Mouse (Mus musculus) ZHBTc4 (cell line): ENCODE results near the gene Sbf2.
"Not testable (repeated sequence)": the region's sequence is repeated elsewhere in the genome, so short reads cannot be mapped to it uniquely, and the experiment has no call there.

Source experiments
- DNase-seq: peaks from one replicate; pipeline ENCODE4 v3.0.0-alpha.2; 2011; ENCODE audit warnings: low read depth, low spot score

Gene Sbf2

DNA sequence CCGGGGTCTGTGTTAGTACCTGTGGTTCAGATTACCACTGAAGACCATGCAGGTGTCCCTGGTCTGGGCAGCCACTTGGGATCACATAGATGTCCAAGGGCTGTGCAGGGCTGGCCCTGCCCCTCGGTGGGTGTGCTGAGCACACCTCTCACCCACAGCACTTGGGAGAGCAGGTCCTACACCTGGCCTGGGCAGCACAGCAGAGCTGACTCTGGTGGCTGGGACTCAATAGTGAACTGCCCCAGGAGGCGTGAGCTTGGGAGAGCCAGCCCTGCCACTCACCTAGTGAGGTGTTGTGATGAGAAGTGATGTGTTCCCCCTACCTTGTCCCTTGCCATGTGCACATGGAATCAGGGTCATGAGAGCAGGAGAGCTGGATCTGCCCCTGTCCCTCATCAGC, 31.0 kb downstream of the Sbf2 start:
- no peak for DNase-seq

GRCm38 (mm10) chr7:110565815-110566549, 48.7 kb downstream of the Sbf2 start:
- no peak for DNase-seq

DNA sequence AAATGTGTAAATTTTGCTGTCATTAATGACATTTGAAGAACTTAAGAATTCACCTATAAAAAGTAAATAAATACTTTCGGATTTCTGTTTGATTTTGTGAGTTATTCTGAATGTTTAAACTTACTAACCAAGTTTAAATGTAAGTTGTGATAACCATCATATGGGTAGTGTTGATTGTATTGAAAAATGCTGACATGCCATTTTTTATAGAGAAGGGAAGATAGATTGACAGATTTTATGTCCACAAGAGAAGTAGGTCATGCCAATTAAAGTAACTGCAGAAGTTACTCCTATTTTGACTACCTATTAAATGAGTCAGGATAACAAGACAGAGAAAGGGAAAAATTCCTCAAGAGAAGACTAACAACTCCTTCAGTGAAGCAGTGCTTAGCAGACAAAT, 53.1 kb downstream of the Sbf2 start:
- DNase-seq = no peak

DNA sequence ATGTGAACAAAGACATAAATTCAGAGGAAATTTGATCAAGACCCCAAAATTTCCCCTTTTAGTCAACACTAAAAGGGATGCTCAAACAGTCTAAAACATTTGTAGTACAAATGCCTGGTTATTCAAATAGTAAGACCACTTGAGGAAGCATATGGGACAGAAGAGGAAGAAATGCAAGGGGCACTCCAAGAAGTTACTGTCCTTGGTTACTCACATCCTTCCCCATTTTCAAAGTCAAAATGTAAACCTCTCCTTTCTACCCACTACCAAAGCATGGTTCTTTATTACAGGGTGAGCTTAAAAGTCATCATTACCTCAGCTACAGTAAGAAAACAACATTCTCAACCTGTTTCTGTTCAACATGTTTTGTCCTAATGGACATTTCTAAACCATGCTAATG, 57.7 kb downstream of the Sbf2 start:
- DNase-seq = no peak

GRCm38 (mm10) chr7:110556221-110556620, 58.5 kb downstream of the Sbf2 start:
- DNase-seq = peak; percentile 10

DNA sequence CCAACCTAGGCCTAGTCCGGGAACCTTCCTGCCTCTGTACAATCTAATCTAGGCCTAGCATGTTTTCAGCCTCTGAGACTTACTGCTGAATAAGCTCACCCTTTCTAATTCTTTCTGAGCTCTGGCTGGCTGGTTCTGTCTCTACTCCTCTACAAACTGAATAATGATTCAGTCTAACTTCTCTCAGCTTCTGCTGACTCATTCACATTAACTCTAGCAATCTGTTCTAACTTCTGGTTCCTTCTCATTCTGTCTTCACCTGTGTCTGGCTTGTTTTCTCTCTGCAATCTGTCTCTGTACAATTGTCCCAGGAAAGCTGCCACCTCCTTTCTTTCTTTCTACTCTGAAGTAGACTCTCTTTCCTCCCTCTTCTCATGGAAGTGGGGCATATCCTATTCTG, 59.5 kb downstream of the Sbf2 start:
- no peak for DNase-seq

DNA sequence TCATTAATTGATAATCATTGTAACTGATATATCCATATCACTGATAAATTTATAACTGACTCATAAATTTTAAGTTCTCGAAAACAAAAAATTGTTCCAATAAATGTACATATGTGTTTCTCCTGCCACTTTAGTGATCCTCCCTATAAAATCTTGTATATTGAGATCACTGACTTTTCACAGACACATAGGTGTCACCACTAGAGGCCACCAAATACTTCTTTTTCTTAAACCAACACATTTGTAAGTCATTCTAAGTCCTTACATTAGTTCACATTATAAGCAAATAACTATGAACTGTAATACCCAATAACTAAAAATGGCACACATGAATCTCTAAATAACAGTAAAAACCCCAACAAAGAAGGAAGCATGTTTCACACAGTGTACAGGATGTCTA, 66.5 kb downstream of the Sbf2 start:
- no peak for DNase-seq

DNA sequence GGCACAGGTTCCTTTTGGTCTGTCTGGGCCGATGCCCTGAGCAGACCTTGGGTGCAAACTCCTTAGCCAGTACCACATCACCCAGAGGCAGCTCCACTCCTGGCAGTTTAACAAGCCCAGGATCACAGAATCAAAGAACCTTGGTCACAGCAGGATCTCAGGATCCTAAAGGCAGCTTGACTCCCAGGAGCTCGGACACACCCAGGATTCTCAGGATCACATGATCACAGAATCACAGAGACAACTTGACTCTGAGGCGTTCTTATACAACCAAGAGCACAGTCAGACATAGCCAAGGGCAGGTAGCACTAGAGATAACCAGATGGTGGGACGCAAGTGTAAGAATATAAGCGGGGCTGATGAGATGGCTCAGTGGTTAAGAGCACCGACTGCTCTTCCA, 71.4 kb downstream of the Sbf2 start:
- DNase-seq = peak; percentile 88

- DNase-seq = no peak
These were observed 75.5 kb downstream of the Sbf2 start for GRCm38 (mm10) chr7:110539266-110539665.

GRCm38 (mm10) chr7:110530295-110530694, 84.4 kb downstream of the Sbf2 start:
- DNase-seq = not testable (repeated sequence)

DNA sequence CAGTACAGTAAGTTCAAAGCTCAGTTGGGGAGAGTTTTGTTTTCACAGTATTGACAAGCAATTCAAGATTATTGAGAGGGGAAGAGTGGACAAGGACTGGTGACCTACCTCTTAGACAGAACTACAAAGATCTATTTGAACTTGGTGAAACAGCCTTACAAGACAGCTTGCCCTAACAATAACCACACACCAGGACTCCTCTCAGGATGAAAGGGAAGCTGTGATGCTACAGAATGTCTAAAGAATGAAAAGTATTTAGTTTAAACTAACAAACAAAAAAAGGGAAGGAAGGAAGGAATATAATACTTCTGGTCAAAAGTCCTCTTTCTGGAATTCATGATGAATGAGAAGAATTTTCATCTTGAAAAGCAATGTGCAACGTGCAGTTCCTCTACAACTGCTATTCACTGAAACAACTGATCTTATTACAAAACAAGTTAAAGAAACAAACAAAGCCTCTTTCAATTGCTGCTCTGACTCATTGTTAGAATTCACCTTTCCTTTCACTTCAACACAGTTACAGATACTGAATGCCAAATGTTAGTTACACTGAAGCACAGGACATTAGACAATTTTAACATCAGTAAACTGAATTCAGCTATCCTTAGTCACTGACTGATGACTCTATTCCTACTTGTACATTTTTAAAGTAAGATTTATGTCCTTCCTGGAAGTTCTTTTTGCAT, 89.5 kb downstream of the Sbf2 start:
- DNase-seq = peak; percentile 11

DNA sequence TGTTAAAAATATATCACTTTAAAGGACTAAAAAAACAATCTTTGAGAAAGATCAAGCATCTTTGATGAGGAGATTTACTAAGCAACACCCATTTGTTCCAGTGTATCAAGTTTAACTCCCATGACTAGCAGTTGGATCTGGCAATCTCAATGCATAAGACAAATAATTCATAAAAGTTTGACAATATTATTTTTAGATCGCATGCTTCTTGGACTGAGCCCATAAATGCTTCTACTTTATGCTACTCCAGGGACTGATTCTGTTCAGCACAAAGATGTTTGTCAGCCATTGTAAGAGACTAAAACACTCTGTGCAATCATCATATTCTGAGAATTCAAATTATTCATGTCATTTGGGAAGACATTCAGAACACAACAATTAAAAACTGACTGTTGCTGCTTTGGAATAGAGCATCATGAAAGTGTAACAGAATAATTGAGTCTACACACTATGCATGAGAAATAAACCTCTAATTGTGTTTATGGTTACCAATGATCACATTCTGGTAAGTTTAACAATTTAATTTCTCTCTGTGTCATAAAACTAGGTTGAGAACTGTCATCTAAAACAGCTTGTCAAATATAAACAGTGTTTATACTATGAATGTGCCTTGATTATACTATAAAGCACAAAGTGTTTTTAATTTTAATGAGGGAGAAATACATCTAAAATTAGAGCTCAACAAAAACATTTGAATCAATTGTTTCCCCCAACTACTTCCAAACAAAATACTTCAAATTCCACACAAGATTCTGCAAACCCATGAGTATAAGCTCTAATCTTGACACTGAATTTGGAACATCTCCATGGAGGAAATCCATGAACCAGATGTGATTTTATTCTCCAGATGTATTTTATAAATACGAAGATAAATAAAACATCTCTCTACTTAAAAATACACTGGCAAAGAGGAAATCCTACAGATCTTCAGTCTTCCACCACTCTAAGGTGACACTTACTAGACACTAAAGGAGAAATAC, 98.2 kb downstream of the Sbf2 start:
- DNase-seq = no peak

GRCm38 (mm10) chr7:110514131-110514530, 100.6 kb downstream of the Sbf2 start:
- no peak for DNase-seq

DNA sequence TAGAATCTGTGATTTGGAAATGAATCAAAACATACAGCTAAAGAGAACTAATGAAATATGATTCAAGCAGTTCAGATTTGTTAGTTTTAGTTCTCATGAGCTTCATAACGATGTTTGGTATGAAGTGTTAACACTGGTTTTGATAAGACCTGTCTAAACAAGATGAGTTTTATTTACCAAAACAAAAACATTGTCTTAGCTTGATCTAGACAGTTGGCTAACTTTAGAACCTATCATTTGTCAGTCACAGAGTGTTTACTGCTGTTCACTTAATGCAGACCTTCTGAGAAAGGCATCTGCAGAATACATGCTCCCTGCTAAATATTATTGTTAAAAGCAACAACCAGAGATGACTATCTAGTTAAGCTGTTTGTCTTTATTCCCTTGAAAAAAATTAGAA, 116.1 kb downstream of the Sbf2 start:
- DNase-seq = no peak

DNA sequence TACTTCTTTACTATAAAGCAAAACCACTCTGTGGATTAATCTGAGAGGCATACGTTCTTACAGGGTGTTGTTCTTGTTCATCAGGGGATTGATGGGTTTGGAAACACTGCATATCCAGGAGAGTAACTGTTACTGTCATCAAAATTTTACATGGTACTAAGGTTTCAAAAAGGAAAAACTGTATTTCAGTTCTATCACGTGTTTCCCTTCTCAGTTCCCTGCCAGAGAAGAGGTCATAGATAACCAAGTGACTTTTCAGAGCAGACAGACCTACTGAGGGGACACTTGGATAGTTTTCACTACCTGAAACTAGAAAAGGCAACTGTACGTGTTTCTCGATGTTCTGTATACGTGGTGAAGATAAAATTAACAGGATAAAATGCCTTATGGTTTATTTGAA, 123.7 kb downstream of the Sbf2 start:
- no peak for DNase-seq

DNA sequence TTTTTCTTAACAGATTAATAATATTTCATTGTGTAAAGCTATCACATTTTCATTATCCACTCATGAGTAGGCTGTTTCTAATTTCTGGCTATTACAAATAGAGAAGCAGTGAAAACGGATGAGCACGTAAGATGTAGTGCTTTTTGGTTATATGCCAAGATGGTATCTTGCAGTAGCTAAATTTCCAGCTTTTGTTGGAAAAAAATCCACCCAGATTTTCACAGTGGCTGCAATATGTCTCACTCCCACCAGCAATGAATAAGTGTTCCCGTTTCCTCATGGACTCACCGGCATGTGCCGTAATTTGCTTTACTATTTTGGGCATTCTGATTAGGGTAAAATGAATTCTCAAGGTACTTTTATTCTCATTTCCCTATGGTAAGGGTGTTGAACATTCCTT, 129.7 kb downstream of the Sbf2 start:
- DNase-seq = no peak

DNA sequence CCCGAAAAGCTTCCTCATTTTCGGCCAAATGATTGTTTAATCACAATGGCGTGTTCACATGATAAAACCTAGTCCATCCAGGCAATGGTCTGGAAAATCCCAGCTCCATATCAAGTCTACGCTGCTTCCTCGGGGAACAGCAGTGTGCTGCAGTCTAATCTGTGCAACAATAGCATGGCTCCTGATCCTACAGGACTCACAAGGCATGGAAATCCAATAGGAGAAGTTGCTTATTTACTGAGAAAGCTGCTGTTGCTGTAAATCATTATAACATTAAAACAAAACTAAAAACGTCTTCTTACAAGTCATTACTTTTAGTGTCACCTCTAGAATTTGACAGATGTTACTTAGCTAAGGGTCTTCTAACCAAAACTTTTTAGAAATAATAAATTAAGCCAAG, 143.7 kb downstream of the Sbf2 start:
- no peak for DNase-seq

DNA sequence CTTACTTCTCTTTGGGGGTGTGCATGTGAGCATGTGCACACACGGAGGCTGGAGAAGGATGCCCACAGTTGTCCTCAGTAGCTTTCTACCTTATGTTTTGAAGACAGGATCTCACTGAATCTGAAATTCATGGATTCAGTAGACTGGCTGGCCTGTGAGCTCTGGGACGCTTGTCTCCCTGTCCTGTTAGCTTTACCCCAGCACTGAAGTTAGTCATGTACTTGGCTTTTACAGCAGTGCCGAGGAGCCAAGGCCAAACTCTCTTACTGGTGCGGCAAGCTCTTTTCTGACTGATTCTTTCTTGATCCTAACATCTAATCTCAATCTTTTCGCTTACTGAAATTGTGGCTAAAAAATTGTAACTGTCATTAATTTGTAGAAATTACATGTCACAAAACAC, 151.3 kb downstream of the Sbf2 start:
- no peak for DNase-seq

- peak; percentile 70 for DNase-seq
These were observed 182.4 kb downstream of the Sbf2 start for GRCm38 (mm10) chr7:110432301-110432700.

DNA sequence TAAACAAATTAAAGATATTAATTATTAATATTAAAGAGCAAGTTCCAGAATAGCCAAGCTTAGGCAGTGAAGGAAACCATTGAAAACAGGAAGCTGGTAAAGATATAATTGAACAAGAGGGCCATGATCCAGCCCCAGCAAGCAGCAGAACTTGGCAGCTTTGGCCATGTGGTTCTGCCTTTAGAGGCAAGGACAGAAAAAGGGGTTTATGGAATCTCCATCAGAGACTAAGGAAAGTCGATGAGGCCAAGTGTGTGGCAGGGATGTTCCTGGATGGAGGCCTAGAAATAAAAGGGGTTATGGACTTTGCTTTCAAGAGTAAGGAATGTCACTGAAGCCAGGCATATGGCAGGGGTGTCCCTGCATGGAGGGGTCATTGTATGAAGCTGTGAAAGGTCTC, 198.4 kb downstream of the Sbf2 start:
- DNase-seq = no peak

- DNase-seq = no peak
These were observed 200.4 kb downstream of the Sbf2 start for GRCm38 (mm10) chr7:110414276-110414675.

- DNase-seq = no peak
These were observed 212.6 kb downstream of the Sbf2 start for GRCm38 (mm10) chr7:110402092-110402491.
